Mouse (Mus musculus) neural tube, embryonic 14.5 days (tissue): ENCODE data around the gene Tmem161a. TPM values are rescaled to one million over a fixed set of nuclear protein-coding genes. Genes with fewer than 3 reads are reported as not detected.

Experiments
- ATAC-seq: fragments of 200-750 bp; cut with Nextera tagmentation; 2 replicates; pipeline ENCODE4 v1.8.0; 2017; ENCODE audit warnings: low read depth, mild to moderate bottlenecking, moderate TSS enrichment, moderate library complexity
- H3K27ac ChIP-seq: fragments of 300-500 bp; sonication (generic); 2 replicates; pipeline ENCODE4 v1.5.1; 2014; ENCODE audit warnings: low read depth, mild to moderate bottlenecking, control low read depth, low read length, moderate library complexity, mixed read lengths
- H3K27me3 ChIP-seq: fragments of 300-500 bp; sonication (generic); 2 replicates; pipeline ENCODE4 v1.6.1; 2014; ENCODE audit warnings: low read length; ENCODE audit not compliant: control insufficient read depth, insufficient read depth
- H3K36me3 ChIP-seq: fragments of 300-500 bp; sonication (generic); 2 replicates; pipeline ENCODE4 v1.6.1; 2014; ENCODE audit warnings: low read length, mixed read lengths; ENCODE audit not compliant: control insufficient read depth, insufficient read depth
- H3K4me1 ChIP-seq: fragments of 300-500 bp; sonication (generic); 2 replicates; pipeline ENCODE4 v1.6.1; 2014; ENCODE audit warnings: low read length; ENCODE audit not compliant: control insufficient read depth, insufficient read depth
- H3K4me2 ChIP-seq: fragments of 300-500 bp; sonication (generic); 2 replicates; pipeline ENCODE4 v1.6.1; 2014; ENCODE audit warnings: mild to moderate bottlenecking, low read depth, low read length, control low read depth
- H3K4me3 ChIP-seq: fragments of 300-500 bp; sonication (generic); 2 replicates; pipeline ENCODE4 v1.5.1; 2014; ENCODE audit warnings: low read depth, low read length, control low read depth, mixed read lengths
- H3K9ac ChIP-seq: fragments of 300-500 bp; sonication (generic); replicated peaks from 2 replicates; pipeline ENCODE4 v1.6.1; 2014; ENCODE audit warnings: low read depth, mild to moderate bottlenecking, control low read depth, low read length, mixed read lengths
- H3K9me3 ChIP-seq: fragments of 300-500 bp; sonication (generic); 2 replicates; pipeline ENCODE4 v1.6.1; 2016; ENCODE audit warnings: low read length; ENCODE audit not compliant: control insufficient read depth
- WGBS: fragments of 180-500 bp; shearing (Covaris S2); extraction: QIAGEN DNeasy Blood & Tissue Kit; methylation state at CpG from one replicate; pipeline ENCODE4 v1.1.7; 2014; 5-methylcytosine and 5-hydroxymethylcytosine counted together
- polyA plus RNA-seq: library from polyadenylated mRNA; unstranded; fragments of >200 nt; fragmentation: Nextera tagmentation; extraction: Ambion mirVana; gene quantifications from 2 replicates; pipeline ENCODE4 v1.2.1, GENCODE M21; 2014

Tmem161a gene
- polyA plus RNA-seq, 1 experiment from 2014 or later: 28.3 TPM

- H3K27me3 ChIP-seq: no peaks in the 10 kb centered on the region
- peak overlapping the region; percentile 56 for H3K9ac ChIP-seq
- H3K27ac ChIP-seq: no peak overlapping the region
- no peaks in the 10 kb centered on the region for H3K4me1 ChIP-seq
- H3K36me3 ChIP-seq: no peaks in the 10 kb centered on the region
- ATAC-seq: peak; percentile 94
- no peaks in the 10 kb centered on the region for H3K9me3 ChIP-seq
- H3K4me3 ChIP-seq: peak overlapping the region; percentile 39
- 18% methylated on average over 35 of the region's 40 CpGs for WGBS
- peak overlapping the region; percentile 64 for H3K4me2 ChIP-seq
Observed at GRCm38 (mm10) chr8:70158069-70158853, 13.9 kb upstream of the Tmem161a start.

DNA sequence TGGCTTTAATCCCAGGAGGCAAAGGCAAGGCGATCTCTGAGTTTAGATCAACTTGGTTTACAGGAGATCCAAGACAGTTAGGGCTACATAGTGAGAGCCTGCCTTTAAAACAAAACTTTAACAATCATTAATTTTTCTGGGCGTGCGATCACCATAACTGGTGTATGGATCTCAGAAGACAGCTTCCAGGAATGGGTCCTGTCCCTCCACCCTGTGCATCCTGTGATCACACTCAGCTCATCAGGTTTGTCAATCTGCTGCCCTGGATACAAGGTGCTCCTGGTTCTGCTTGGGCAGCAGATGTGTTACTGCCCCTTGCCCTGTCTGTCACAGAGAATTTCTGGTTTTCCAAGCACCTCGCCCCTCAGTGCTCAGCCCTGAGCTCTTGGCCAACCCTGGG, 12.9 kb upstream of the Tmem161a start:
- H3K9ac ChIP-seq: no peak overlapping the region
- peak overlapping the region; percentile 64; the same call in 1 of the 2 replicates for H3K4me2 ChIP-seq
- no peak for ATAC-seq
- 86% methylated on average over 4 of the region's 4 CpGs for WGBS
- H3K27ac ChIP-seq: no peak overlapping the region
- no peaks in the 10 kb centered on the region for H3K36me3 ChIP-seq
- H3K4me3 ChIP-seq: no peak overlapping the region
- H3K9me3 ChIP-seq: no peaks in the 10 kb centered on the region
- H3K27me3 ChIP-seq: no peaks in the 10 kb centered on the region
- H3K4me1 ChIP-seq: no peaks in the 10 kb centered on the region

GRCm38 (mm10) chr8:70160015-70160414, 12.1 kb upstream of the Tmem161a start:
- no peaks in the 10 kb centered on the region for H3K36me3 ChIP-seq
- no peak overlapping the region for H3K4me3 ChIP-seq
- H3K4me2 ChIP-seq: no peak overlapping the region
- ATAC-seq: no peak
- H3K9ac ChIP-seq: no peak overlapping the region
- 71% methylated on average over 13 of the region's 13 CpGs for WGBS
- no peaks in the 10 kb centered on the region for H3K9me3 ChIP-seq
- H3K4me1 ChIP-seq: no peaks in the 10 kb centered on the region
- H3K27ac ChIP-seq: no peak overlapping the region
- no peaks in the 10 kb centered on the region for H3K27me3 ChIP-seq

GRCm38 (mm10) chr8:70163316-70163715, 8.8 kb upstream of the Tmem161a start:
- Histone ChIP-seq H3K4me2 (no peak overlapping the region), H3K27me3 (peaks cover 8% of the 10 kb centered on the region), H3K9me3 (no peaks in the 10 kb centered on the region), H3K4me1 (no peaks in the 10 kb centered on the region), H3K9ac (no peak overlapping the region), H3K27ac (no peak overlapping the region), H3K36me3 (no peaks in the 10 kb centered on the region), H3K4me3 (no peak overlapping the region)
- ATAC-seq: no peak
- 87% methylated on average over 3 of the region's 3 CpGs for WGBS

DNA sequence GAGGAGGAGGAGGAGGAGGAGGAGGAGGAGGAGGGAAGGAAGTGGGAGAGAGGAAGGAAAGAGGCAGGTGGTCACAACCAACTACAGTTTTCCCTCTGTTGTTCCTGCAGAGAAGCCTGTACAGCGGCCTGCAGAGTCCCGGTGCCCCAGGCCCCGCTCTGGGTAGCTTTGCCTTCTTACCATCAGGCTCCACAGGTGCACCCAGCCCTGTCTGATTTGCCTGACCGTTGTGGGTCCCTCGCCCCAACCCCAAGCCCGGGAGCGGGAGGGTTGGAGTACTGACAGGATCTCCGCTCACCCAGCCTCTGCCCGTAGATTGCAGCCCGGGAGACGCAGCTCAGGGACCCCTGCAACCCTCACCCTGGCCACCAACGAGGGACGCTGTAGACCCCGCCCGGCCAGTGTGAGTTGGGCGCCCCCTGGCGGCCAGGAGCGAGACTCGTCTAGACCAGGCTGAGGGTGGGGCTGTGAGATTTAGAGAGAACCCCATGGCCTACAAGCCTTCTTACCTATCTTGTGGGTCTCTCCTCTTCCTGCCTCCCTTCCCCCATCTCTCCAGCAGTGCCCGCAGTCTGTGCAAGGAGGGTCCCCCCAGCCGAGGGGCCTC, 5.5 kb upstream of the Tmem161a start:
- ATAC-seq: peak; percentile 83
- peak overlapping the region; percentile 26 for H3K4me2 ChIP-seq
- H3K27me3 ChIP-seq: peaks cover 8% of the 10 kb centered on the region
- no peaks in the 10 kb centered on the region for H3K36me3 ChIP-seq
- WGBS: 6% methylated on average over 21 of the region's 21 CpGs
- H3K27ac ChIP-seq: no peak overlapping the region
- H3K4me1 ChIP-seq: no peaks in the 10 kb centered on the region; the same call in 1 of the 2 replicates
- no peaks in the 10 kb centered on the region for H3K9me3 ChIP-seq
- no peak overlapping the region for H3K4me3 ChIP-seq
- no peak overlapping the region for H3K9ac ChIP-seq

- Histone ChIP-seq H3K27ac (no peak overlapping the region), H3K36me3 (no peaks in the 10 kb centered on the region), H3K9me3 (no peaks in the 10 kb centered on the region), H3K27me3 (peaks cover 8% of the 10 kb centered on the region), H3K4me2 (no peak overlapping the region), H3K4me3 (no peak overlapping the region), H3K4me1 (peaks cover 4% of the 10 kb centered on the region; the same call in 1 of the 2 replicates), H3K9ac (no peak overlapping the region)
- ATAC-seq: no peak
- 83% methylated on average over 3 of the region's 3 CpGs for WGBS
Observed at GRCm38 (mm10) chr8:70170116-70170515, 2.0 kb upstream of the Tmem161a start.

DNA sequence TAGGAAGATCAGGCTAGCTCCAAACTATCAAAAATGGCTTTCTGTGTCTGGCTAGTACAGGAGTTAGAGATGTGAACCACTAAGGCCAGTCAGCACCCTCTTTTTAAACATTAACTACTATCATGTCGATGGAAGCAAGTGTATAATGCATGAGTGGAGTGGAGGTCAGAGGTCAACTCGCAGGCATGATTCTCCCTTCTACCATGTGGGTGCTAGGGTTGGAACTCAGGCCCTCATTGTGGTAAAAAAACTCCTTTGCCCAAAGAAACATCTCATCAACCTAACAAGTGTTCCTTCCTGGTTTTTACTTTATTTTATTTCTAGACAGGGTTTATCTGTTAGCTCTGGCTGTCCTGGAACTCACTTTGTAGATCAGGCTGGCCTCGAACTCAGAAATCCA, 1.4 kb upstream of the Tmem161a start:
- no peak overlapping the region for H3K9ac ChIP-seq
- H3K4me2 ChIP-seq: no peak overlapping the region
- H3K4me3 ChIP-seq: no peak overlapping the region
- H3K4me1 ChIP-seq: peaks cover 4% of the 10 kb centered on the region; the same call in 1 of the 2 replicates
- no peaks in the 10 kb centered on the region for H3K9me3 ChIP-seq
- H3K27ac ChIP-seq: no peak overlapping the region
- H3K36me3 ChIP-seq: no peaks in the 10 kb centered on the region
- 86% methylated on average over 3 of the region's 3 CpGs for WGBS
- ATAC-seq: no peak
- H3K27me3 ChIP-seq: peaks cover 3% of the 10 kb centered on the region; the same call in 1 of the 2 replicates

- 92% methylated on average over 7 of the region's 7 CpGs for WGBS
- Histone ChIP-seq H3K27ac (no peak overlapping the region), H3K9ac (no peak overlapping the region), H3K36me3 (no peaks in the 10 kb centered on the region), H3K4me2 (no peak overlapping the region), H3K27me3 (no peaks in the 10 kb centered on the region), H3K4me3 (no peak overlapping the region), H3K9me3 (no peaks in the 10 kb centered on the region), H3K4me1 (peaks cover 4% of the 10 kb centered on the region; the same call in 1 of the 2 replicates)
- ATAC-seq: no peak
Observed at GRCm38 (mm10) chr8:70171240-70171639, 916 bp upstream of the Tmem161a start.

- Histone ChIP-seq H3K9ac (no peak overlapping the region), H3K36me3 (no peaks in the 10 kb centered on the region; the same call in 1 of the 2 replicates), H3K4me2 (peak overlapping the region; percentile 60; the same call in 1 of the 2 replicates), H3K4me3 (no peak overlapping the region), H3K9me3 (no peaks in the 10 kb centered on the region), H3K27me3 (no peaks in the 10 kb centered on the region), H3K27ac (no peak overlapping the region), H3K4me1 (peaks cover 4% of the 10 kb centered on the region; the same call in 1 of the 2 replicates)
- no peak for ATAC-seq
- 74% methylated on average over 5 of the region's 5 CpGs for WGBS
Observed at GRCm38 (mm10) chr8:70173320-70173719, 1.2 kb downstream of the Tmem161a start.
